Mouse (Mus musculus): ENCODE measurements at regions not wholly inside any gene's neighbourhood (a gene's known extent, or its start where the extent isn't known, plus 50 kb on each side); places are given as distances from the start of the nearest gene placed in this dataset.
A peak's percentile ranks its signal among the peaks of the same experiment; 100 is the strongest.
"Not testable (repeated sequence)": the region's sequence is repeated elsewhere in the genome, so short reads cannot be mapped to it uniquely, and the experiment has no call there.

- Histone ChIP-seq H3K4me3 (ENCODE audit: insufficient read depth, low read depth, low read length) (no peak overlapping the region), H3K27ac (ENCODE audit: insufficient read depth, low read depth, low read length) (no peak overlapping the region), H3K4me1 (ENCODE audit: control insufficient read depth, insufficient read depth, low read length) (no peaks in the 10 kb centered on the region)
- WGBS: 60% methylated on average over 1 of the region's 1 CpGs
- TF ChIP-seq CTCF (IDR thresholded peaks at IDR 0.05; ENCODE audit: insufficient read depth, low read depth, low read length): no peak
- no peak for TF ChIP-seq POLR2A (IDR thresholded peaks at IDR 0.05; ENCODE audit: insufficient read depth, low read depth, low read length)
These were observed 120.4 kb upstream of the Pcsk1 start for GRCm38 (mm10) chr13:74969244-74969643.

- no peak for TF ChIP-seq POLR2A (IDR thresholded peaks at IDR 0.05; ENCODE audit: insufficient read depth, low read depth, low read length)
- no peak for TF ChIP-seq CTCF (IDR thresholded peaks at IDR 0.05; ENCODE audit: insufficient read depth, low read depth, low read length)
- 75% methylated on average over 1 of the region's 1 CpGs for WGBS
- Histone ChIP-seq H3K27ac (ENCODE audit: insufficient read depth, low read depth, low read length) (no peak overlapping the region), H3K4me1 (ENCODE audit: control insufficient read depth, insufficient read depth, low read length) (no peaks in the 10 kb centered on the region), H3K4me3 (ENCODE audit: insufficient read depth, low read depth, low read length) (no peak overlapping the region)
These were observed 133.8 kb upstream of the Pcsk1 start for GRCm38 (mm10) chr13:74955876-74956275.

- WGBS: 39% methylated on average over 2 of the region's 2 CpGs
- H3K4me1 ChIP-seq (ENCODE audit: control insufficient read depth, insufficient read depth, low read length); H3K4me3 ChIP-seq (ENCODE audit: insufficient read depth, low read depth, low read length); H3K27ac ChIP-seq (ENCODE audit: insufficient read depth, low read depth, low read length): not testable (repeated sequence)
These were observed 105.0 kb upstream of the Cast start for GRCm38 (mm10) chr13:74913655-74914054.

GRCm38 (mm10) chr13:74903213-74904055 is 94.8 kb upstream of the Cast start:
- no peaks in the 10 kb centered on the region for H3K4me1 ChIP-seq (ENCODE audit: control insufficient read depth, insufficient read depth, low read length)
- H3K27ac ChIP-seq (ENCODE audit: insufficient read depth, low read depth, low read length): no peak overlapping the region
- WGBS: 58% methylated on average over 1 of the region's 1 CpGs
- TF ChIP-seq POLR2A (IDR thresholded peaks at IDR 0.05; ENCODE audit: insufficient read depth, low read depth, low read length): no peak
- no peak for TF ChIP-seq CTCF (IDR thresholded peaks at IDR 0.05; ENCODE audit: insufficient read depth, low read depth, low read length)
- H3K4me3 ChIP-seq (ENCODE audit: insufficient read depth, low read depth, low read length): no peak overlapping the region

GRCm38 (mm10) chr13:74889859-74890469 is 81.4 kb upstream of the Cast start:
- 87% methylated on average over 8 of the region's 8 CpGs for WGBS
- Histone ChIP-seq H3K4me3 (ENCODE audit: insufficient read depth, low read depth, low read length) (no peak overlapping the region), H3K4me1 (ENCODE audit: control insufficient read depth, insufficient read depth, low read length) (no peaks in the 10 kb centered on the region), H3K27ac (ENCODE audit: insufficient read depth, low read depth, low read length) (no peak overlapping the region)
- TF ChIP-seq CTCF (IDR thresholded peaks at IDR 0.05; ENCODE audit: insufficient read depth, low read depth, low read length): no peak
- TF ChIP-seq POLR2A (IDR thresholded peaks at IDR 0.05; ENCODE audit: insufficient read depth, low read depth, low read length): no peak

GRCm38 (mm10) chr13:74867720-74868119 is 59.1 kb upstream of the Cast start:
- 82% methylated on average over 1 of the region's 1 CpGs for WGBS
- TF ChIP-seq CTCF (IDR thresholded peaks at IDR 0.05; ENCODE audit: insufficient read depth, low read depth, low read length): no peak
- TF ChIP-seq POLR2A (IDR thresholded peaks at IDR 0.05; ENCODE audit: insufficient read depth, low read depth, low read length): no peak
- H3K4me1 ChIP-seq (ENCODE audit: control insufficient read depth, insufficient read depth, low read length): peaks cover 3% of the 10 kb centered on the region
- H3K4me3 ChIP-seq (ENCODE audit: insufficient read depth, low read depth, low read length): no peak overlapping the region
- H3K27ac ChIP-seq (ENCODE audit: insufficient read depth, low read depth, low read length): no peak overlapping the region

GRCm38 (mm10) chr13:74864000-74864399 is 55.4 kb upstream of the Cast start:
- 38% methylated on average over 9 of the region's 9 CpGs for WGBS
- TF ChIP-seq POLR2A (IDR thresholded peaks at IDR 0.05; ENCODE audit: insufficient read depth, low read depth, low read length): no peak
- no peak for TF ChIP-seq CTCF (IDR thresholded peaks at IDR 0.05; ENCODE audit: insufficient read depth, low read depth, low read length)
- no peak overlapping the region for H3K4me3 ChIP-seq (ENCODE audit: insufficient read depth, low read depth, low read length)
- H3K27ac ChIP-seq (ENCODE audit: insufficient read depth, low read depth, low read length): peak overlapping the region; percentile 79
- peaks cover 3% of the 10 kb centered on the region for H3K4me1 ChIP-seq (ENCODE audit: control insufficient read depth, insufficient read depth, low read length)

GRCm38 (mm10) chr13:74861373-74861970 is 52.9 kb upstream of the Cast start:
- WGBS: 6% methylated on average over 1 of the region's 1 CpGs
- TF ChIP-seq POLR2A (IDR thresholded peaks at IDR 0.05; ENCODE audit: insufficient read depth, low read depth, low read length) (no peak), CTCF (IDR thresholded peaks at IDR 0.05; ENCODE audit: insufficient read depth, low read depth, low read length) (no peak)
- Histone ChIP-seq H3K4me3 (ENCODE audit: insufficient read depth, low read depth, low read length) (no peak overlapping the region), H3K4me1 (ENCODE audit: control insufficient read depth, insufficient read depth, low read length) (peaks cover 3% of the 10 kb centered on the region), H3K27ac (ENCODE audit: insufficient read depth, low read depth, low read length) (no peak overlapping the region)
